24 mouse cellular contexts compared by ENCODE assay signal in genomic region chr1:55445689-55446044, GRCm38 (mm10). TPM values are rescaled to one million over a fixed set of nuclear protein-coding genes. Genes with fewer than 3 reads are reported as not detected.
DNase-seq lines count a peak whose midpoint lies in the region; ATAC-seq and TF ChIP-seq lines count a peak whose summit lies in the region.
"Had no signal": no experiment of that assay in that cellular context is flagged by ENCODE, and none has a peak within 500 bp of the region (broad histone marks: within the 10 kb centered on the region; RNA-seq: fewer than 3 reads in every experiment).

No protein-coding gene starts in this region.

- 0 out of 2 replicates have a peak overlapping the region, but pooled peaks have one; percentile 18 for H3K27ac ChIP-seq in heart, embryonic 16.5 days (ENCODE audit: low read length)
- no peak overlapping the region for H3K27ac ChIP-seq in heart, postnatal 0 days (ENCODE audit: low read depth)
- H3K27ac ChIP-seq in stomach, embryonic 14.5 days (ENCODE audit: low read length): no peak overlapping the region
- no peak overlapping the region for H3K27ac ChIP-seq in hindbrain, embryonic 11.5 days (ENCODE audit: low read depth, low read length)
- H3K27ac ChIP-seq: forebrain, embryonic 13.5 days; gastrocnemius, adult 2 months; hindbrain, postnatal 0 days; kidney, postnatal 0 days; left cerebral cortex, adult 2 months; liver, embryonic 13.5 days; macrophage; midbrain, embryonic 15.5 days; neural tube, embryonic 12.5 days had no signal

- TF ChIP-seq CTCF in heart, postnatal 0 days (IDR thresholded peaks at IDR 0.05; ENCODE audit: low read depth): no peak

- no peak for TF ChIP-seq EP300 in heart, postnatal 0 days (IDR thresholded peaks at IDR 0.05; ENCODE audit: low read depth)

- H3K9ac ChIP-seq in heart, embryonic 16.5 days (ENCODE audit: low read length): no peak overlapping the region
- no peak overlapping the region for H3K9ac ChIP-seq in heart, postnatal 0 days (replicated peaks; ENCODE audit: low read depth, low read length)
- no peak overlapping the region for H3K9ac ChIP-seq in stomach, embryonic 14.5 days (replicated peaks; ENCODE audit: low read depth, low read length)
- H3K9ac ChIP-seq in hindbrain, embryonic 11.5 days (ENCODE audit: low read depth, low read length): no peak overlapping the region
- H3K9ac ChIP-seq: forebrain, embryonic 13.5 days; liver, embryonic 13.5 days; midbrain, embryonic 15.5 days; neural tube, embryonic 12.5 days had no signal

- H3K9me3 ChIP-seq in heart, embryonic 16.5 days (replicated peaks; ENCODE audit: control insufficient read depth, low read length): no peaks in the 10 kb centered on the region
- no peaks in the 10 kb centered on the region for H3K9me3 ChIP-seq in heart, postnatal 0 days (replicated peaks; ENCODE audit: control insufficient read depth, low read length)
- no peaks in the 10 kb centered on the region for H3K9me3 ChIP-seq in stomach, embryonic 14.5 days (ENCODE audit: control insufficient read depth, low read depth, low read length)
- H3K9me3 ChIP-seq in hindbrain, embryonic 11.5 days (ENCODE audit: control insufficient read depth, low read length): no peaks in the 10 kb centered on the region
- H3K9me3 ChIP-seq: forebrain, embryonic 13.5 days; liver, embryonic 13.5 days; midbrain, embryonic 15.5 days; neural tube, embryonic 12.5 days had no signal

- no peaks in the 10 kb centered on the region for H3K27me3 ChIP-seq in heart, embryonic 16.5 days (ENCODE audit: control insufficient read depth, insufficient read depth, low read length)
- H3K27me3 ChIP-seq in heart, postnatal 0 days (ENCODE audit: control insufficient read depth, insufficient read depth, low read length): no peaks in the 10 kb centered on the region
- H3K27me3 ChIP-seq in stomach, embryonic 14.5 days (ENCODE audit: control insufficient read depth, insufficient read depth, low read length): no peaks in the 10 kb centered on the region
- no peaks in the 10 kb centered on the region for H3K27me3 ChIP-seq in hindbrain, embryonic 11.5 days (ENCODE audit: control insufficient read depth, insufficient read depth, low read length)
- H3K27me3 ChIP-seq: forebrain, embryonic 13.5 days; liver, embryonic 13.5 days; midbrain, embryonic 15.5 days; neural tube, embryonic 12.5 days had no signal

- intact Hi-C loops in heart, postnatal 25 days (cut with DNase I): no loop called here

- DNase-seq in heart, adult 11 months: peak; percentile 91
- DNase-seq in heart, postnatal 4 days: no peak
- DNase-seq in heart, postnatal 25 days (ENCODE audit: low spot score): no peak
- DNase-seq in heart, postnatal 0 days (ENCODE audit: low spot score): peak; percentile 57
- DNase-seq in hindbrain, embryonic 11.5 days (ENCODE audit: low spot score): no peak
- DNase-seq in kidney, adult 8-10 months: no peak
- DNase-seq: adrenal gland, postnatal 25 days; cerebellum, adult 8-10 months; cerebellum, postnatal 36 days; embryo, embryonic 11 days; gastrocnemius, adult 2 months; kidney, adult 18-20 months; liver, embryonic 13.5 days; right cerebral cortex, postnatal 25 days; spleen, adult 18-20 months had no signal

- 16% methylated on average over 3 of the region's 3 CpGs for WGBS in heart, embryonic 16.5 days
- 10% methylated on average over 3 of the region's 3 CpGs for WGBS in heart, postnatal 0 days
- WGBS in stomach, embryonic 14.5 days: 32% methylated on average over 3 of the region's 3 CpGs
- 70% methylated on average over 3 of the region's 3 CpGs for WGBS in hindbrain, embryonic 11.5 days

- H3K4me2 ChIP-seq in heart, embryonic 16.5 days (ENCODE audit: low read depth, low read length): no peak overlapping the region
- no peak overlapping the region for H3K4me2 ChIP-seq in heart, postnatal 0 days (ENCODE audit: low read depth, low read length)
- no peak overlapping the region for H3K4me2 ChIP-seq in stomach, embryonic 14.5 days (replicated peaks; ENCODE audit: low read depth, low read length)
- no peak overlapping the region for H3K4me2 ChIP-seq in hindbrain, embryonic 11.5 days (replicated peaks; ENCODE audit: low read depth, low read length)
- H3K4me2 ChIP-seq: forebrain, embryonic 13.5 days; liver, embryonic 13.5 days; midbrain, embryonic 15.5 days; neural tube, embryonic 12.5 days had no signal

- ATAC-seq in heart, embryonic 16.5 days (replicated peaks; ENCODE audit: extremely low read depth, insufficient read depth, low FRiP score): peak; percentile 45; the same call in 1 of the 2 replicates
- ATAC-seq in heart, postnatal 0 days (ENCODE audit: insufficient read depth, low read depth): peak; percentile 27; the same call in 1 of the 2 replicates
- ATAC-seq in stomach, embryonic 14.5 days (ENCODE audit: insufficient number of reproducible peaks, insufficient read depth, low FRiP score, low read depth): peak; percentile 77
- ATAC-seq in hindbrain, embryonic 11.5 days (ENCODE audit: low FRiP score): no peak
- ATAC-seq: forebrain, embryonic 13.5 days; hindbrain, postnatal 0 days; midbrain, embryonic 15.5 days had no signal

- H3K36me3 ChIP-seq in heart, embryonic 16.5 days (ENCODE audit: control insufficient read depth, insufficient read depth): no peaks in the 10 kb centered on the region
- no peaks in the 10 kb centered on the region for H3K36me3 ChIP-seq in heart, postnatal 0 days (replicated peaks; ENCODE audit: control insufficient read depth, insufficient read depth, low read length)
- no peaks in the 10 kb centered on the region for H3K36me3 ChIP-seq in stomach, embryonic 14.5 days (ENCODE audit: control insufficient read depth, insufficient read depth, low read length)
- H3K36me3 ChIP-seq in hindbrain, embryonic 11.5 days (ENCODE audit: control insufficient read depth, insufficient read depth, low read length): no peaks in the 10 kb centered on the region
- H3K36me3 ChIP-seq: liver, embryonic 13.5 days; midbrain, embryonic 15.5 days; neural tube, embryonic 12.5 days had no signal

- H3K4me1 ChIP-seq in heart, embryonic 16.5 days (ENCODE audit: control insufficient read depth, insufficient read depth, low read length): peaks cover 8% of the 10 kb centered on the region
- H3K4me1 ChIP-seq in heart, postnatal 0 days (ENCODE audit: control insufficient read depth, insufficient read depth): 0 out of 2 replicates have a peak, but pooled peaks cover 5% of the 10 kb centered on the region
- 0 out of 2 replicates have a peak, but pooled peaks cover 2% of the 10 kb centered on the region for H3K4me1 ChIP-seq in stomach, embryonic 14.5 days (ENCODE audit: control insufficient read depth, insufficient read depth, low read length)
- no peaks in the 10 kb centered on the region for H3K4me1 ChIP-seq in hindbrain, embryonic 11.5 days (replicated peaks; ENCODE audit: control insufficient read depth, insufficient read depth, low read length)
- H3K4me1 ChIP-seq: liver, embryonic 13.5 days; neural tube, embryonic 12.5 days had no signal

- no peak overlapping the region for H3K4me3 ChIP-seq in heart, embryonic 16.5 days (ENCODE audit: low read length)
- no peak overlapping the region for H3K4me3 ChIP-seq in heart, postnatal 0 days (ENCODE audit: low read depth, low read length)
- no peak overlapping the region for H3K4me3 ChIP-seq in stomach, embryonic 14.5 days (ENCODE audit: low read depth, low read length)
- H3K4me3 ChIP-seq in hindbrain, embryonic 11.5 days (ENCODE audit: low read depth, low read length): no peak overlapping the region
- H3K4me3 ChIP-seq: forebrain, embryonic 13.5 days; gastrocnemius, adult 2 months; left cerebral cortex, adult 2 months; liver, embryonic 13.5 days; midbrain, embryonic 15.5 days; neural tube, embryonic 12.5 days had no signal

RNA-seq across cellular contexts. Expression of gene Plcl1, which starts 39.9 kb away (rescaled TPM):
- total RNA-seq in heart, postnatal 4 days (2021): 1 to 10 TPM; 4.4 TPM
- 1.1 and 1.2 TPM in 2 replicates for polyA plus RNA-seq in heart, embryonic 16.5 days (2015; fragmentation: Nextera tagmentation; extraction: Ambion mirVana)
- 1 to 10 TPM; 3.8 to 6.1 TPM for total RNA-seq in heart, postnatal 25 days (2021)
- total RNA-seq in heart, postnatal 0 days (2014; rRNA removed; ENCODE audit: low replicate concordance): 0.11 and 1.0 TPM in 2 replicates
- polyA plus RNA-seq in heart, postnatal 0 days (2015; fragmentation: Nextera tagmentation; extraction: Ambion mirVana): 0.85 and 1.2 TPM in 2 replicates
- 3.8 and 4.1 TPM in 2 replicates for polyA plus RNA-seq in stomach, embryonic 14.5 days (2014; fragmentation: Nextera tagmentation; extraction: Ambion mirVana)
- 2.1 and 2.8 TPM in 2 replicates for polyA plus RNA-seq in hindbrain, embryonic 11.5 days (2014; fragmentation: Nextera tagmentation; extraction: Ambion mirVana)

Comparison
In these comparisons a context has a peak if more than half of its experiments do, and no peak if none do; other contexts are left out.
1. DNase-seq: peak in heart, adult 11 months (single experiment) and heart, postnatal 0 days (single experiment); none in heart, postnatal 4 days (single experiment), heart, postnatal 25 days (single experiment), hindbrain, embryonic 11.5 days (single experiment) and kidney, adult 8-10 months (0 of 2).